Mouse (Mus musculus): ENCODE results near the gene Rnf180. TPM values are rescaled to one million over a fixed set of nuclear protein-coding genes. Genes with fewer than 3 reads are reported as not detected.

The Rnf180 gene
- polyA plus RNA-seq, 1 experiment = 1.1 TPM

GRCm38 (mm10) chr13:105224048-105224447, 70.6 kb downstream of the Rnf180 start:
- DNase-seq (ENCODE audit: low read depth in 1 of 2, low spot score in 2 of 2) = no peak
- Histone ChIP-seq H3K27ac (ENCODE audit: insufficient read depth, low read length) (no peak overlapping the region), H3K4me1 (ENCODE audit: control insufficient read depth, insufficient read depth, insufficient read length) (no peaks in the 10 kb centered on the region), H3K27me3 (ENCODE audit: control insufficient read depth, insufficient read depth, low read length) (no peaks in the 10 kb centered on the region), H3K36me3 (ENCODE audit: control insufficient read depth, insufficient read depth, low read length) (no peaks in the 10 kb centered on the region), H3K4me3 (ENCODE audit: extremely low read depth, insufficient read depth, insufficient read length) (no peak overlapping the region)
- 63% methylated on average over 10 of the region's 10 CpGs for WGBS
- no peak for TF ChIP-seq POLR2A (IDR thresholded peaks at IDR 0.05; ENCODE audit: low read depth, low read length)
- no peak for TF ChIP-seq CTCF (IDR thresholded peaks at IDR 0.05; ENCODE audit: extremely low read depth, insufficient read depth, insufficient read length, insufficient replicate concordance)

GRCm38 (mm10) chr13:105223147-105223546, 71.5 kb downstream of the Rnf180 start:
- DNase-seq (ENCODE audit: low read depth in 1 of 2, low spot score in 2 of 2) = no peak

GRCm38 (mm10) chr13:105222016-105222725, 72.4 kb downstream of the Rnf180 start:
- DNase-seq (ENCODE audit: low read depth in 1 of 2, low spot score in 2 of 2) = no peak
- Histone ChIP-seq H3K4me1 (ENCODE audit: control insufficient read depth, insufficient read depth, insufficient read length) (no peaks in the 10 kb centered on the region), H3K27me3 (ENCODE audit: control insufficient read depth, insufficient read depth, low read length) (no peaks in the 10 kb centered on the region), H3K36me3 (ENCODE audit: control insufficient read depth, insufficient read depth, low read length) (no peaks in the 10 kb centered on the region), H3K4me3 (ENCODE audit: extremely low read depth, insufficient read depth, insufficient read length) (no peak overlapping the region), H3K27ac (ENCODE audit: insufficient read depth, low read length) (no peak overlapping the region)
- TF ChIP-seq POLR2A (IDR thresholded peaks at IDR 0.05; ENCODE audit: low read depth, low read length) (no peak), CTCF (IDR thresholded peaks at IDR 0.05; ENCODE audit: extremely low read depth, insufficient read depth, insufficient read length, insufficient replicate concordance) (no peak)
- 86% methylated on average over 5 of the region's 5 CpGs for WGBS

More at GRCm38 (mm10) chr13:105223147-105223546, 71.5 kb downstream of the Rnf180 start:
- H3K27me3 ChIP-seq (ENCODE audit: control insufficient read depth, insufficient read depth, low read length) = no peaks in the 10 kb centered on the region
- no peaks in the 10 kb centered on the region for H3K36me3 ChIP-seq (ENCODE audit: control insufficient read depth, insufficient read depth, low read length)
- H3K27ac ChIP-seq (ENCODE audit: insufficient read depth, low read length) = no peak overlapping the region
- TF ChIP-seq POLR2A (IDR thresholded peaks at IDR 0.05; ENCODE audit: low read depth, low read length) (no peak), CTCF (IDR thresholded peaks at IDR 0.05; ENCODE audit: extremely low read depth, insufficient read depth, insufficient read length, insufficient replicate concordance) (no peak)
- H3K4me1 ChIP-seq (ENCODE audit: control insufficient read depth, insufficient read depth, insufficient read length) = no peaks in the 10 kb centered on the region
- 79% methylated on average over 3 of the region's 3 CpGs for WGBS
- no peak overlapping the region for H3K4me3 ChIP-seq (ENCODE audit: extremely low read depth, insufficient read depth, insufficient read length)

GRCm38 (mm10) chr13:105210746-105211145, 83.9 kb downstream of the Rnf180 start:
- Histone ChIP-seq H3K4me1 (ENCODE audit: control insufficient read depth, insufficient read depth, insufficient read length) (no peaks in the 10 kb centered on the region), H3K27me3 (ENCODE audit: control insufficient read depth, insufficient read depth, low read length) (no peaks in the 10 kb centered on the region), H3K36me3 (ENCODE audit: control insufficient read depth, insufficient read depth, low read length) (no peaks in the 10 kb centered on the region), H3K27ac (ENCODE audit: insufficient read depth, low read length) (no peak overlapping the region), H3K4me3 (ENCODE audit: extremely low read depth, insufficient read depth, insufficient read length) (no peak overlapping the region)
- DNase-seq (ENCODE audit: low read depth in 1 of 2, low spot score in 2 of 2) = no peak
- no peak for TF ChIP-seq CTCF (IDR thresholded peaks at IDR 0.05; ENCODE audit: extremely low read depth, insufficient read depth, insufficient read length, insufficient replicate concordance)
- no peak for TF ChIP-seq POLR2A (IDR thresholded peaks at IDR 0.05; ENCODE audit: low read depth, low read length)
- 79% methylated on average over 3 of the region's 3 CpGs for WGBS

GRCm38 (mm10) chr13:105203851-105204250, 90.8 kb downstream of the Rnf180 start:
- Histone ChIP-seq H3K4me3 (ENCODE audit: extremely low read depth, insufficient read depth, insufficient read length) (no peak overlapping the region), H3K36me3 (ENCODE audit: control insufficient read depth, insufficient read depth, low read length) (no peaks in the 10 kb centered on the region), H3K4me1 (ENCODE audit: control insufficient read depth, insufficient read depth, insufficient read length) (no peaks in the 10 kb centered on the region), H3K27ac (ENCODE audit: insufficient read depth, low read length) (no peak overlapping the region), H3K27me3 (ENCODE audit: control insufficient read depth, insufficient read depth, low read length) (no peaks in the 10 kb centered on the region)
- no peak for DNase-seq (ENCODE audit: low read depth in 1 of 2, low spot score in 2 of 2)
- 90% methylated on average over 3 of the region's 3 CpGs for WGBS
- TF ChIP-seq CTCF (IDR thresholded peaks at IDR 0.05; ENCODE audit: extremely low read depth, insufficient read depth, insufficient read length, insufficient replicate concordance) = no peak

- H3K4me3 ChIP-seq (ENCODE audit: extremely low read depth, insufficient read depth, insufficient read length) = no peak overlapping the region
- H3K36me3 ChIP-seq (ENCODE audit: control insufficient read depth, insufficient read depth, low read length) = no peaks in the 10 kb centered on the region
- whole genome bisulfite sequencing = 89% methylated on average over 3 of the region's 3 CpGs
- no peaks in the 10 kb centered on the region for H3K4me1 ChIP-seq (ENCODE audit: control insufficient read depth, insufficient read depth, insufficient read length)
- DNase-seq (ENCODE audit: low read depth in 1 of 2, low spot score in 2 of 2) = no peak
- H3K27me3 ChIP-seq (ENCODE audit: control insufficient read depth, insufficient read depth, low read length) = no peaks in the 10 kb centered on the region
- TF ChIP-seq POLR2A (IDR thresholded peaks at IDR 0.05; ENCODE audit: low read depth, low read length) (no peak), CTCF (IDR thresholded peaks at IDR 0.05; ENCODE audit: extremely low read depth, insufficient read depth, insufficient read length, insufficient replicate concordance) (no peak)
- H3K27ac ChIP-seq (ENCODE audit: insufficient read depth, low read length) = no peak overlapping the region
Observed at GRCm38 (mm10) chr13:105198658-105199057, 96.0 kb downstream of the Rnf180 start.

GRCm38 (mm10) chr13:105198028-105198427, 96.6 kb downstream of the Rnf180 start:
- Histone ChIP-seq H3K36me3 (ENCODE audit: control insufficient read depth, insufficient read depth, low read length) (no peaks in the 10 kb centered on the region), H3K27ac (ENCODE audit: insufficient read depth, low read length) (no peak overlapping the region), H3K4me3 (ENCODE audit: extremely low read depth, insufficient read depth, insufficient read length) (no peak overlapping the region), H3K4me1 (ENCODE audit: control insufficient read depth, insufficient read depth, insufficient read length) (no peaks in the 10 kb centered on the region), H3K27me3 (ENCODE audit: control insufficient read depth, insufficient read depth, low read length) (no peaks in the 10 kb centered on the region)
- no peak for TF ChIP-seq POLR2A (IDR thresholded peaks at IDR 0.05; ENCODE audit: low read depth, low read length)
- no peak for TF ChIP-seq CTCF (IDR thresholded peaks at IDR 0.05; ENCODE audit: extremely low read depth, insufficient read depth, insufficient read length, insufficient replicate concordance)
- DNase-seq (ENCODE audit: low read depth in 1 of 2, low spot score in 2 of 2) = no peak
- WGBS = 50% methylated on average over 3 of the region's 3 CpGs

Measured in spleen, adult 2 months (tissue).